Mouse (Mus musculus) forelimb bud, embryonic 11.5 days (tissue): ENCODE data around the gene Adrb1.
A peak's percentile ranks its signal among the peaks of the same experiment; 100 is the strongest.

ENCODE experiments used
- DNase-seq: peaks from one replicate; pipeline ENCODE4 v3.0.0-alpha.2; 2012; ENCODE audit warnings: low read depth, low spot score

Gene Adrb1

GRCm38 (mm10) chr19:56721387-56722211 lies at the start of gene Adrb1:
TSS of gene Adrb1 (plus strand) at chr19:56722199.
- DNase-seq: peak; percentile 39

- DNase-seq: no peak
Observed at GRCm38 (mm10) chr19:56675690-56676089, 46.3 kb upstream of the Adrb1 start.

DNA sequence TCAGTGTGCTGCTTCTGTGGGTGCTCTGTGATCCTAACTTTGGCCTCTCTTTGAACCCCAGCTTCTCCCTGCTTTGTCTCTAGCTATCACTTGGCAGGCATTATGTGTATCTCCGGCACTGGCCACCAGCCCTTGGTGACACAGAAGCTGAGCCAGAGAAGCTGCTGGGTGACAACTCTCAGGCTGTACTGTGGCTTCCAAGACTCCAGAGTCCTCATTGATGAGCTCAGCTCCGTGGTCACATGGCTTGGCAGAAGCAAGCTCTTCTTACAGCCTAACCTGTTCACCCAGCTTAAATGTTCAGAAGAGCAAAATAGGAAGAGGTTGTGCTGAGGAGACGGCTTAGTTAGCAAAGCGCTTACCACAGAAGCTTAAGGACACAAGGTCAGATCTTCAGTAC lies 45.5 kb upstream of the Adrb1 start:
- DNase-seq: no peak

DNA sequence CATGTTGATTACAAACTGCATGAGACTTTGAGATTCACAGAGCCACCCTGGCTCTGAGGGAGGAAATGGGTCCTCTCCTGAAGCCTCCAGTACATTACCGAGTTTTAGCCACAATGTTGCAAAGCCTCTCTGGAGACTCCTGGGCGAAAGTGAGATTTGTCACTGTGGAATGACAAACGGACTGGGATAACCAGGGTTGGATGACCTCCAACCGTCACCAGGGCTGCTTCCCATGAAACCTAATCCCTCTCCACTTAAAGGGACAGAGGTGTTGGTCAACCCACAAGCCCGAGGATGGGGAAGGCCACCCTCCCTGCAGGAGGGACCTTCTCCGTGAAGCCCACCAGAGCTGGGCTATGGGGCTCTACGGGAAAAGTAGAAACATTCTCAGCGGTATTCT lies 44.4 kb upstream of the Adrb1 start:
- DNase-seq: no peak

GRCm38 (mm10) chr19:56678516-56678915 lies 43.5 kb upstream of the Adrb1 start:
- DNase-seq: no peak

DNA sequence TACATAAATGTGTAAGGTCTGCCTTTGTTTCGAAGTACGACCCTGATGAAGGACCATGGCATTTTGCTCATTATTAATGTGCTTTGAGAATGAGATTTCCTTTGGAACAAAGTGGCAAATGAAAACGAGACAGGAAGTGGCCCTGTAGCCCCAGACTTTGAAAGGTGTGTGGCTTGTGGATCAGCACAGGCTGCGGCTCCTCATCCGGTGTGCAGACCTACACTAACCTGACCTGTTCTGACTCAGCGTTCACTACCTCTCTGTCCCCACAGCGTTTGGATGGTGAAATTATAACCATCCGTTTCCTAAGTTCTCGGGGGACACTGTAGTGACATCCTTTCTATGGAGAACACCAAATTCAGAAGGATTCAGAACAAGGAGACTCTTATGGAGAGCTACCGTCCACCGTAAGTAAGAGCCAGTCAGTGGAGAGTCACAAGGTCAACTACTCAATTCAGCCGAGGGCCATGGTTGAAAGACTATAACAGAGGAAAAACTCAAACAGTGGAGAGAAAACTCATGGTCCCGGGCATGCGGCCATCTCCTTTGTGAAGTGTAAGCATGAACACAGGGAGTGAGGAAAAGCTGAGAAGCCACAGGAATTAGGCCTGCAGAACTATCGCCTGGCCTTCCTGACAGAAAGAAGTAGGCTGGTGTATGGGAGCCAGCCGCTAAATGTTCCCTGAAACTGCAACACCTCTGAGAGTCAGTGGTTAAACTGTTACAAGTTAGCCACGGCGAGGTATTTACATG lies 42.6 kb upstream of the Adrb1 start:
- no peak for DNase-seq

DNA sequence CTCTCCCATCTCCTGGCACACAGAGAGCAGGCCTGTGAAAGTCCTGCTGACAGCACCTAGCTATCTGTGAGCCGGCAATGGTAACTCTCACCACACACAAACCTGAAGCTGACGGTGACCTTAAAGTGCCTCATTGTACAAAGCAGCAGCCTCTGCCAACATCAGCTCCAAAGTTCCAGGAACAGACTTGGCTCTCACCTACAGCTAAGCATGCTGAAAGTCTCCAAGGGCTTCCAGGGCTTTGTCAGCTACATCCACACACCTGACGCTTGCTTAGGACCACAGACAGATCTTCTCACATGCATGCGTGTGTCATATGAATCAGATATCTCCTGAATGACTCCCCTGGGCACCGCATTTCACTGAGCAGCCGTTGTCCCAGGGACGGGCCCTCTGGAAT lies 42.0 kb upstream of the Adrb1 start:
- DNase-seq: no peak

- no peak for DNase-seq
Observed at GRCm38 (mm10) chr19:56682297-56682696, 39.7 kb upstream of the Adrb1 start.

DNA sequence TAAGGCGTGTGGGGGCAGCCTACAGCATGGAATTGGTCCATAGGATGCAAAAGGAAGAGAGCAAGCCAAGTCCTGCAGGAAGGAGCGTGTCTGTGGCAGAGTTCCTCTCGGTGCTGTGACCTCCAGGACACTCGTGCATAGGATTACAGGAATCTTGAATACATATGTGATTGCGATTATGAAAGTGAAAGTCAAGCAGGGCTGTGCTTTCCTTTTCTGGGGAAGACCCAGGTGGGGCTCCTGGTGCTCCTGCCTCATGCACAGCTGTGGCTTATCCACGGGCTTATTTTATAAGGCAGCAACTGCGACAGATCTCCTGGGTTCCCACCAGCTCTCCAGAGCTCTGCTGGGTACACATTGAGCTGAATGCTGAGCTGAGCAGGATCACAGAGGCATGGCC lies 39.2 kb upstream of the Adrb1 start:
- no peak for DNase-seq

DNA sequence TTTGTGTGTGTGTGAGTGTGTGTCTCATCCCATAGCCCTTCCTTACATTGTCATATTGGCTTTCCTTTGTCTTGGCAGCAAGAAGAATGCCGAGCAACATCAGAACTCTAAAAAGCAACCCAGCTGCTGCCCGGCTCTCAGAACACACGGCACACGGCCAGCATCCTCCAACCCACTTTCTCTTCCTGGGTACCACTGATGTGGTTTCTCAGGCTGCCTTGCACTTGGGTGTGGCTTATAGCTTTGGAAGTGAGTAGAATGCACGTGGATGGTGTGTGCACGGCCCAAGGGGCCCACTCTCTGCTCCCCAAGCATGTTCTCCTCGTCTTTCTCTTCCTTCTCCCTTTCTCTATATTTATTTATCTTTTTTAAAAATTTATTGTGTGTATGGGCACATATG lies 36.5 kb upstream of the Adrb1 start:
- DNase-seq: no peak

DNA sequence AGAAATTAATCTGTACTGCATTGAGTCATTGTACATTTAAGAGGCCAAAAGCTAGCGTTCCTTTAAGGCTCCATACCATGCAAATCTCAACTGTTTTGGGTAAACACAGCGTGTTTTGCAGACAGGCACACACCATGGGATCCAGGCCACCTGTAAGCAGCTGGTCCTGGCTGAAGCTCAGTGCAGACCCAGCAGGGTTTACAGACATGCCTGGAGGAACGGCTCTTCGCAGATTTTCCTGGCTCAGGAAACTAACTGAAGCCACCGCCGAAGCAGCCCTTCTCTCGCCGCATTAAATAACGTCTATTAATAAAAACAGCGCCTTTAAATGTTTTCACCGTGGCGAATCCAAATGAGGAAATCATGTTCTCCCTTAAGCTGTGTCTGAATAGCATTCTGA lies 35.8 kb upstream of the Adrb1 start:
- no peak for DNase-seq

- DNase-seq: no peak
Observed at GRCm38 (mm10) chr19:56687026-56687635, 34.9 kb upstream of the Adrb1 start.

GRCm38 (mm10) chr19:56687676-56688075 lies 34.3 kb upstream of the Adrb1 start:
- no peak for DNase-seq

DNA sequence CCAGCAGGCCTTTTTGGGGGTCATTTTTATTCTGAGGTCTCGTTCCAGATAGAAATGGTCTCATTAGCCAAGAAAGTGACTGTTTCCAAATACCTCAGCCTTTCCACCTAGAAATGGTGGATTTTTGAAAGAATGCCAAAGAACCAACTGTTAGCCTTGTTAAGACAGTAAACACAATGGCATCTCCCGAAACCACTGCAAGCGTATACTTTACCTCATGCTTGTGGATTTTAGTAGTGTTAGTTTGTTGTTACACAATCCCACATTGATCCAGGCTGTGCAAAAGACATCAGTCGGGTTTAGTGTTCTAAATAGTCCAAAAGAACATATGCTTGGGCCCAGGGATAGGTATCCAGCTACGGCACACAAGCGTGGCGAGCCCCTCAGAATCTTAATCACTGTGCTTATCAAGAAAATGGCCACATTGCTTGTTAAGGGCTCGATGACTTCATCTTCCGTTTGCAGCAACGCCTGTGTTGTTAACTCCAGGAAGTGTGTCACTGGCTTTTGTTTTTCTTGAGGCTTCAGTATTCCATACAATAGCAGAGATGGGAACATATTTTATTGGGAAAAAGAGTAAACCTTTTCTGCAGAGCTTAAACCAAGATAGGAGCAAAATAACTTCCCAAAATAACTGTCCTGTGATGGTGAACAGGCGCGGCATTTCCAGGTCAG lies 33.2 kb upstream of the Adrb1 start:
- no peak for DNase-seq

- no peak for DNase-seq
Observed at GRCm38 (mm10) chr19:56689493-56689892, 32.5 kb upstream of the Adrb1 start.

DNA sequence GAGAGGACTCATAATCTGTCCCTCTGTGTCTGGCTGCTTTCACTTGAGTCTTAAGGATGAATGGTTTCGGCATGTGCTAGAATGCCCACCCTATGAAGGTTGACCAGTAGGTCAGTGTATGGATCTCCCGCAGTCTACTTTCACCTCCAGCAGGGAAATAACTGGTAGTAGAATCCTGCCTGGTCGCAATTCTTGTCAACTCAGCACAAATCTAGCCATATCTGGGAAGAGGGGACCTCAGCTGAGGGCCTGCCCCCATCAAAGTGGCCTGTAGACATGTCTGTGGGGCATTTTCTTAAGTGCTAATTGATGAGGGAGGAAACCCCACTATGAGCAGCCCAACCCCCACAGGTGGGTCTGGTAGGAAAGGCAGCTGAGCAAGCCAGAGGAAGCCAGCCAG lies 30.9 kb upstream of the Adrb1 start:
- no peak for DNase-seq

DNA sequence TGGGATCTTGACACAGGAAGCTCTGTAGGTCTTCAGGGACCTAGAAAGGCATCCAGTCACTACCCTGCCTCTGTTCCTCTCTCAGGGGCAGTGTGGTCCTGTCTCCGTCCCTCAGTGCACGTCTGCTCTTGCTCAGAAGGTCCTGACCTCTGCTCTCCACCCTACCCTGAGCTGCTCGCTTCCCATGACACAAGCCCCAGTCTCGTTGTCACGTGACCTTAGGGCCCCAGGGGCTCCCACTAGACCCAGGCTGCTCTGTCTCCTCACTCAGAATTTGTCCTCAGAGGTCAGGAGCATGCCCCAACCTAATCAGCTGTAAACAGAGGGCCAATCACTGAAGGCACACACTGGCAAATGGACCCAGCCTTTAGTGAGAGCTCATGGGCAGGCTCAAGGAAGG lies 29.5 kb upstream of the Adrb1 start:
- no peak for DNase-seq

DNA sequence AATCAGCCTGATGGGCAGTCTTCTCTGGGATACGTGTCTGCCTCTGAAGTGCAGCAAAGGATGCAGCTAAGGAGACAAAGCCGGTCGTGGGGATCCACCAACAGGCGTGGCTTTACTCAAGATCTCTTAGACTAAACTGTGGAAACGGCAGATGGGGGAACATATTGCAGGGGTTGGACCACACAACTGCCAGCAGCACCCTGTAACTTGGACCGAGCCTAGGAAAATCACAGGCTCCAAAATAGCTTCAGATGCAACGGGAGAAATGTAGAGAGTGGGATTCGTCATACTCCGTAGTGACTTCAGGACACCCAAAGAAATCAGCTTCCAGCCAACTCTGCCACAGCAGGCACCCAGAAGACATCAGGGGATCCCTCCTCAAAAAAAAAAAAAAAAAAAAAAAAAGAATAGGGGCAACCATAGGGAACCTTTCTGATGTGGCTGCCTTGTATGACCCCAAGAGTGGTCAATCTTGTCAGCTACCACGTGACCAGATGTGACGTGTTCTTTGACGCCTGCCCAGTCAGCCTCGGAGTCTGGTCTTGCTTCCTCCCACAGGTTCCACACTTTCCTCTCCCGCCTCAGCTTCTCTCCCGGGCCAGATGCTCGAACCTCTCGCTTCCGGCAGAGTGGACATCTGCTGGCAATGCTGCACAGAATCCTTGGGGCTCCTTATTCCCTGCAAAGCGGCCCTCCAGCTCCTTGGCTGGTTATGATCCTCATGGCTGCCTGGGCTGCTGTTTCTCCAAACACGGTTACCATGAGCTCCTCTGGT lies 24.4 kb upstream of the Adrb1 start:
- DNase-seq: no peak

- no peak for DNase-seq
Observed at GRCm38 (mm10) chr19:56700848-56701247, 21.2 kb upstream of the Adrb1 start.

- no peak for DNase-seq
Observed at GRCm38 (mm10) chr19:56701404-56702033, 20.5 kb upstream of the Adrb1 start.

DNA sequence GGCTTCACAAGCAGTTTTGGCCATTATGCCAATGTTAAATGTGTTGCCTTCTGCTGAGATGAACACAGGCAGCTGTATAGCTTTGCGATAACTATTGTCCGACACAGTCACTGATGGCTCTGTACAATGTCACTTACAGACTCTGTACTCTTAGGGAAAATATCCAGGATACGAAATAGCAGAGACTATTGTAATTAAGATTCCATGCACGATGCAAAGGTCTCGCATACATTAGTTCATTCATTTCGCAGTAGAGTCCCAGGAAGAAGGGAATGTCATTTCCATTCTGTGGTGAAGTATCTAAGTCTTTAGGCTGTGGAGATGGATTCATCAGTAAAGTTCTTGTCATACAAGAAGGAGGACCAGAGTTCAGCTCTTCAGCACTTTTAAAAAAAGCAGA lies 20.0 kb upstream of the Adrb1 start:
- DNase-seq: no peak
